Mouse (Mus musculus) kidney, embryonic 15.5 days (tissue): Measurements from ENCODE around the gene Ankfn1. TPM values are rescaled to one million over a fixed set of nuclear protein-coding genes. Genes with fewer than 3 reads are reported as not detected.

Source experiments
- ATAC-seq: fragments of 200-750 bp; cut with Nextera tagmentation; replicated peaks from 2 replicates; pipeline ENCODE4 v1.8.0; 2017; ENCODE audit warnings: moderate TSS enrichment; ENCODE audit not compliant: low FRiP score
- H3K27ac ChIP-seq: fragments of 300-500 bp; sonication (generic); 2 replicates; pipeline ENCODE4 v1.5.1; 2015; ENCODE audit warnings: mild to moderate bottlenecking, inconsistent platforms
- H3K27me3 ChIP-seq: fragments of 300-500 bp; sonication (generic); 2 replicates; pipeline ENCODE4 v1.6.1; 2015; ENCODE audit warnings: inconsistent platforms
- H3K36me3 ChIP-seq: fragments of 300-500 bp; sonication (generic); 2 replicates; pipeline ENCODE4 v1.6.1; 2015; ENCODE audit warnings: inconsistent platforms
- H3K4me1 ChIP-seq: fragments of 300-500 bp; sonication (generic); 2 replicates; pipeline ENCODE4 v1.6.1; 2015; ENCODE audit warnings: inconsistent platforms
- H3K4me2 ChIP-seq: fragments of 300-500 bp; sonication (generic); 2 replicates; pipeline ENCODE4 v1.6.1; 2015; ENCODE audit warnings: moderate library complexity, mild to moderate bottlenecking, inconsistent platforms
- H3K4me3 ChIP-seq: fragments of 300-500 bp; sonication (generic); replicated peaks from 2 replicates; pipeline ENCODE4 v1.5.1; 2015; ENCODE audit warnings: mild to moderate bottlenecking, inconsistent platforms
- H3K9ac ChIP-seq: fragments of 300-500 bp; sonication (generic); 2 replicates; pipeline ENCODE4 v1.6.1; 2015; ENCODE audit warnings: mild to moderate bottlenecking, inconsistent platforms
- H3K9me3 ChIP-seq: fragments of 300-500 bp; sonication (generic); replicated peaks from 2 replicates; pipeline ENCODE4 v1.6.1; 2016; ENCODE audit warnings: inconsistent platforms
- WGBS: fragments of 180-500 bp; shearing (Covaris S2); methylation state at CpG from one replicate; pipeline ENCODE4 v1.1.7; 2015; ENCODE audit warnings: mixed read lengths; 5-methylcytosine and 5-hydroxymethylcytosine counted together
- polyA plus RNA-seq: library from polyadenylated mRNA; unstranded; fragments of >200 nt; fragmentation: Nextera tagmentation; extraction: Ambion mirVana; gene quantifications from 2 replicates; pipeline ENCODE4 v1.2.1, GENCODE M21; 2015

Gene Ankfn1
- polyA plus RNA-seq, 1 experiment from 2014 or later: 0.18 TPM

- Histone ChIP-seq H3K27ac (no peak overlapping the region), H3K4me2 (no peak overlapping the region), H3K4me1 (peaks cover 10% of the 10 kb centered on the region; the same call in 1 of the 2 replicates), H3K4me3 (no peak overlapping the region), H3K9me3 (no peaks in the 10 kb centered on the region), H3K36me3 (no peaks in the 10 kb centered on the region), H3K27me3 (no peaks in the 10 kb centered on the region), H3K9ac (no peak overlapping the region)
- no peak for ATAC-seq
- 73% methylated on average over 2 of the region's 2 CpGs for WGBS
Measured at GRCm38 (mm10) chr11:89382634-89383009, 394.8 kb downstream of the Ankfn1 start.

GRCm38 (mm10) chr11:89381782-89382633, 395.4 kb downstream of the Ankfn1 start:
- Histone ChIP-seq H3K9me3 (no peaks in the 10 kb centered on the region), H3K27ac (0 out of 2 replicates have a peak overlapping the region, but pooled peaks have one; percentile 4), H3K4me1 (peaks cover 10% of the 10 kb centered on the region; the same call in 1 of the 2 replicates), H3K27me3 (no peaks in the 10 kb centered on the region), H3K36me3 (no peaks in the 10 kb centered on the region), H3K4me2 (no peak overlapping the region), H3K9ac (no peak overlapping the region), H3K4me3 (no peak overlapping the region)
- WGBS: 37% methylated on average over 8 of the region's 8 CpGs
- no peak for ATAC-seq

GRCm38 (mm10) chr11:89370941-89371340, 406.5 kb downstream of the Ankfn1 start:
- peaks cover 15% of the 10 kb centered on the region for H3K4me1 ChIP-seq
- no peak for ATAC-seq
- H3K9me3 ChIP-seq: no peaks in the 10 kb centered on the region
- H3K27me3 ChIP-seq: 0 out of 2 replicates have a peak, but pooled peaks cover 4% of the 10 kb centered on the region
- no peak overlapping the region for H3K27ac ChIP-seq
- H3K4me2 ChIP-seq: no peak overlapping the region
- H3K9ac ChIP-seq: no peak overlapping the region
- no peaks in the 10 kb centered on the region for H3K36me3 ChIP-seq
- H3K4me3 ChIP-seq: no peak overlapping the region
- WGBS: 37% methylated on average over 14 of the region's 14 CpGs

- H3K9me3 ChIP-seq: no peaks in the 10 kb centered on the region
- H3K36me3 ChIP-seq: no peaks in the 10 kb centered on the region
- no peak overlapping the region for H3K4me3 ChIP-seq
- 70% methylated on average over 7 of the region's 7 CpGs for WGBS
- 0 out of 2 replicates have a peak, but pooled peaks cover 4% of the 10 kb centered on the region for H3K27me3 ChIP-seq
- no peak overlapping the region for H3K4me2 ChIP-seq
- H3K27ac ChIP-seq: no peak overlapping the region
- H3K9ac ChIP-seq: no peak overlapping the region
- no peak for ATAC-seq
- H3K4me1 ChIP-seq: peaks cover 15% of the 10 kb centered on the region
Measured at GRCm38 (mm10) chr11:89370373-89370772, 407.1 kb downstream of the Ankfn1 start.

- no peak overlapping the region for H3K27ac ChIP-seq
- H3K4me1 ChIP-seq: no peaks in the 10 kb centered on the region
- WGBS: 93% methylated on average over 3 of the region's 3 CpGs
- H3K4me3 ChIP-seq: no peak overlapping the region
- ATAC-seq: no peak
- no peaks in the 10 kb centered on the region for H3K9me3 ChIP-seq
- no peak overlapping the region for H3K9ac ChIP-seq
- H3K36me3 ChIP-seq: no peaks in the 10 kb centered on the region
- H3K4me2 ChIP-seq: no peak overlapping the region
- 0 out of 2 replicates have a peak, but pooled peaks cover 4% of the 10 kb centered on the region for H3K27me3 ChIP-seq
Measured at GRCm38 (mm10) chr11:89363981-89364380, 413.5 kb downstream of the Ankfn1 start.

- Histone ChIP-seq H3K27ac (no peak overlapping the region), H3K4me1 (peaks cover 4% of the 10 kb centered on the region; the same call in 1 of the 2 replicates), H3K4me2 (no peak overlapping the region), H3K36me3 (no peaks in the 10 kb centered on the region), H3K27me3 (peaks cover 6% of the 10 kb centered on the region; the same call in 1 of the 2 replicates), H3K9ac (no peak overlapping the region), H3K9me3 (no peaks in the 10 kb centered on the region), H3K4me3 (no peak overlapping the region)
- ATAC-seq: no peak
- WGBS: 86% methylated on average over 3 of the region's 3 CpGs
Measured at GRCm38 (mm10) chr11:89360895-89361294, 416.6 kb downstream of the Ankfn1 start.

GRCm38 (mm10) chr11:89358546-89358945, 418.9 kb downstream of the Ankfn1 start:
- Histone ChIP-seq H3K9me3 (no peaks in the 10 kb centered on the region), H3K9ac (no peak overlapping the region), H3K36me3 (no peaks in the 10 kb centered on the region), H3K4me2 (no peak overlapping the region), H3K27me3 (peaks cover 6% of the 10 kb centered on the region; the same call in 1 of the 2 replicates), H3K4me1 (peaks cover 10% of the 10 kb centered on the region; the same call in 1 of the 2 replicates), H3K4me3 (no peak overlapping the region), H3K27ac (no peak overlapping the region)
- 84% methylated on average over 5 of the region's 5 CpGs for WGBS
- no peak for ATAC-seq

GRCm38 (mm10) chr11:89356479-89356878, 421.0 kb downstream of the Ankfn1 start:
- no peak overlapping the region for H3K4me3 ChIP-seq
- H3K36me3 ChIP-seq: no peaks in the 10 kb centered on the region
- no peak for ATAC-seq
- H3K27me3 ChIP-seq: peaks cover 6% of the 10 kb centered on the region; the same call in 1 of the 2 replicates
- peaks cover 10% of the 10 kb centered on the region; the same call in 1 of the 2 replicates for H3K4me1 ChIP-seq
- H3K4me2 ChIP-seq: no peak overlapping the region
- H3K27ac ChIP-seq: no peak overlapping the region
- 83% methylated on average over 2 of the region's 2 CpGs for WGBS
- no peaks in the 10 kb centered on the region for H3K9me3 ChIP-seq
- H3K9ac ChIP-seq: no peak overlapping the region

- peaks cover 10% of the 10 kb centered on the region; the same call in 1 of the 2 replicates for H3K4me1 ChIP-seq
- H3K36me3 ChIP-seq: no peaks in the 10 kb centered on the region
- WGBS: 45% methylated on average over 5 of the region's 5 CpGs
- ATAC-seq: no peak
- H3K27me3 ChIP-seq: peaks cover 6% of the 10 kb centered on the region; the same call in 1 of the 2 replicates
- no peak overlapping the region for H3K9ac ChIP-seq
- H3K4me2 ChIP-seq: no peak overlapping the region
- H3K4me3 ChIP-seq: no peak overlapping the region
- no peaks in the 10 kb centered on the region for H3K9me3 ChIP-seq
- H3K27ac ChIP-seq: 0 out of 2 replicates have a peak overlapping the region, but pooled peaks have one; percentile 6
Measured at GRCm38 (mm10) chr11:89356018-89356417, 421.4 kb downstream of the Ankfn1 start.

- Histone ChIP-seq H3K27me3 (no peaks in the 10 kb centered on the region), H3K36me3 (no peaks in the 10 kb centered on the region), H3K4me1 (peaks cover 6% of the 10 kb centered on the region; the same call in 1 of the 2 replicates), H3K27ac (no peak overlapping the region), H3K4me3 (no peak overlapping the region), H3K9me3 (no peaks in the 10 kb centered on the region), H3K9ac (no peak overlapping the region), H3K4me2 (no peak overlapping the region)
- 21% methylated on average over 12 of the region's 12 CpGs for WGBS
- ATAC-seq: no peak
Measured at GRCm38 (mm10) chr11:89340238-89340637, 437.2 kb downstream of the Ankfn1 start.
